Mouse (Mus musculus) intestine, embryonic 16.5 days (tissue): ENCODE measurements around the gene Mtif3. TPM values are rescaled to one million over a fixed set of nuclear protein-coding genes. Genes with fewer than 3 reads are reported as not detected.

Source experiments
- ATAC-seq: fragments of 200-750 bp; cut with Nextera tagmentation; 2 replicates; pipeline ENCODE4 v1.8.0; 2017; ENCODE audit warnings: moderate TSS enrichment, moderate library complexity
- H3K27ac ChIP-seq: fragments of 300-500 bp; sonication (generic); 2 replicates; pipeline ENCODE4 v1.5.1; 2014; ENCODE audit warnings: mild to moderate bottlenecking, low read length
- H3K27me3 ChIP-seq: fragments of 300-500 bp; sonication (generic); replicated peaks from 2 replicates; pipeline ENCODE4 v1.6.1; 2014; ENCODE audit warnings: low read length, control low read depth, mixed read lengths; ENCODE audit not compliant: control insufficient read depth, insufficient read depth
- H3K36me3 ChIP-seq: fragments of 300-500 bp; sonication (generic); 2 replicates; pipeline ENCODE4 v1.6.1; 2014; ENCODE audit warnings: low read length, control low read depth; ENCODE audit not compliant: control insufficient read depth, insufficient read depth
- H3K4me1 ChIP-seq: fragments of 300-500 bp; sonication (generic); 2 replicates; pipeline ENCODE4 v1.6.1; 2014; ENCODE audit warnings: low read length, control low read depth, mixed read lengths; ENCODE audit not compliant: control insufficient read depth, insufficient read depth
- H3K4me2 ChIP-seq: fragments of 300-500 bp; sonication (generic); 2 replicates; pipeline ENCODE4 v1.6.1; 2014; ENCODE audit warnings: low read depth, low read length, control low read depth
- H3K4me3 ChIP-seq: fragments of 300-500 bp; sonication (generic); 2 replicates; pipeline ENCODE4 v1.5.1; 2014; ENCODE audit warnings: mild to moderate bottlenecking, low read length
- H3K9ac ChIP-seq: fragments of 300-500 bp; sonication (generic); 2 replicates; pipeline ENCODE4 v1.6.1; 2014; ENCODE audit warnings: low read depth, low read length
- H3K9me3 ChIP-seq: fragments of 300-500 bp; sonication (generic); 2 replicates; pipeline ENCODE4 v1.6.1; 2016; ENCODE audit warnings: low read length, control low read depth; ENCODE audit not compliant: control insufficient read depth
- WGBS: fragments of 180-500 bp; shearing (Covaris S2); extraction: QIAGEN DNeasy Blood & Tissue Kit; methylation state at CpG from one replicate; pipeline ENCODE4 v1.1.7; 2014; 5-methylcytosine and 5-hydroxymethylcytosine counted together
- polyA plus RNA-seq: library from polyadenylated mRNA; unstranded; fragments of >200 nt; fragmentation: Nextera tagmentation; extraction: Ambion mirVana; gene quantifications from 2 replicates; pipeline ENCODE4 v1.2.1, GENCODE M21; 2015

Gene Mtif3
- polyA plus RNA-seq, 1 experiment from 2014 or later, result 31.1 TPM

- ATAC-seq, result no peak
- 84% methylated on average over 7 of the region's 7 CpGs for WGBS
Measured at GRCm38 (mm10) chr5:146913355-146913754, 50.2 kb downstream of the Mtif3 start.

GRCm38 (mm10) chr5:146912206-146912605, 51.4 kb downstream of the Mtif3 start:
- H3K27ac ChIP-seq, result 0 out of 2 replicates have a peak overlapping the region, but pooled peaks have one; percentile 7

More at GRCm38 (mm10) chr5:146913355-146913754, 50.2 kb downstream of the Mtif3 start:
- Histone ChIP-seq H3K27me3 (no peaks in the 10 kb centered on the region), H3K9me3 (no peaks in the 10 kb centered on the region), H3K4me3 (no peak overlapping the region), H3K4me2 (no peak overlapping the region), H3K36me3 (no peaks in the 10 kb centered on the region), H3K4me1 (0 out of 2 replicates have a peak, but pooled peaks cover 9% of the 10 kb centered on the region), H3K9ac (no peak overlapping the region), H3K27ac (no peak overlapping the region)

GRCm38 (mm10) chr5:146908629-146909028, 55.0 kb downstream of the Mtif3 start:
- Histone ChIP-seq H3K9me3 (no peaks in the 10 kb centered on the region), H3K9ac (no peak overlapping the region), H3K27ac (no peak overlapping the region), H3K4me3 (no peak overlapping the region), H3K27me3 (no peaks in the 10 kb centered on the region), H3K4me2 (no peak overlapping the region), H3K4me1 (peaks cover 9% of the 10 kb centered on the region; the same call in 1 of the 2 replicates), H3K36me3 (no peaks in the 10 kb centered on the region)
- WGBS, result 51% methylated on average over 11 of the region's 11 CpGs
- ATAC-seq, result no peak

More at GRCm38 (mm10) chr5:146912206-146912605, 51.4 kb downstream of the Mtif3 start:
- Histone ChIP-seq H3K9ac (no peak overlapping the region), H3K4me3 (no peak overlapping the region), H3K4me2 (no peak overlapping the region), H3K36me3 (no peaks in the 10 kb centered on the region), H3K27me3 (no peaks in the 10 kb centered on the region), H3K4me1 (peaks cover 14% of the 10 kb centered on the region; the same call in 1 of the 2 replicates), H3K9me3 (no peaks in the 10 kb centered on the region)
- 6% methylated on average over 9 of the region's 9 CpGs for WGBS
- peak; percentile 64; the same call in 1 of the 2 replicates for ATAC-seq

- WGBS, result 27% methylated on average over 5 of the region's 5 CpGs
- ATAC-seq, result no peak
Measured at GRCm38 (mm10) chr5:146907533-146907932, 56.1 kb downstream of the Mtif3 start.

GRCm38 (mm10) chr5:146905486-146906172, 58.0 kb downstream of the Mtif3 start:
- Histone ChIP-seq H3K27me3 (no peaks in the 10 kb centered on the region), H3K9me3 (no peaks in the 10 kb centered on the region), H3K4me1 (peaks cover 5% of the 10 kb centered on the region; the same call in 1 of the 2 replicates), H3K4me2 (no peak overlapping the region), H3K9ac (no peak overlapping the region), H3K36me3 (no peaks in the 10 kb centered on the region), H3K27ac (no peak overlapping the region), H3K4me3 (no peak overlapping the region)
- 24% methylated on average over 14 of the region's 14 CpGs for WGBS
- ATAC-seq, result peak; percentile 44

More at GRCm38 (mm10) chr5:146907533-146907932, 56.1 kb downstream of the Mtif3 start:
- Histone ChIP-seq H3K9ac (no peak overlapping the region), H3K4me3 (no peak overlapping the region), H3K27ac (no peak overlapping the region), H3K9me3 (no peaks in the 10 kb centered on the region), H3K36me3 (no peaks in the 10 kb centered on the region), H3K4me1 (peaks cover 9% of the 10 kb centered on the region; the same call in 1 of the 2 replicates), H3K4me2 (no peak overlapping the region), H3K27me3 (no peaks in the 10 kb centered on the region)

GRCm38 (mm10) chr5:146904404-146904803, 59.2 kb downstream of the Mtif3 start:
- 26% methylated on average over 8 of the region's 8 CpGs for WGBS
- peaks cover 5% of the 10 kb centered on the region; the same call in 1 of the 2 replicates for H3K4me1 ChIP-seq
- ATAC-seq, result peak; percentile 71

More at GRCm38 (mm10) chr5:146904404-146904803, 59.2 kb downstream of the Mtif3 start:
- H3K4me3 ChIP-seq, result no peak overlapping the region
- H3K4me2 ChIP-seq, result no peak overlapping the region
- no peak overlapping the region for H3K9ac ChIP-seq
- no peak overlapping the region for H3K27ac ChIP-seq
- H3K27me3 ChIP-seq, result no peaks in the 10 kb centered on the region
- H3K9me3 ChIP-seq, result no peaks in the 10 kb centered on the region
- no peaks in the 10 kb centered on the region for H3K36me3 ChIP-seq

Other genes with a start within 250 kb of the Mtif3 start
- 26.7 and 33.7 TPM in 2 replicates for gene Usp12, start 168.8 kb downstream of the Mtif3 start, polyA plus RNA-seq
- 455 and 503 TPM in 2 replicates for gene Rpl21, start 130.9 kb downstream of the Mtif3 start, polyA plus RNA-seq
- 26.5 and 28.3 TPM in 2 replicates for gene Rasl11a, start 118.7 kb downstream of the Mtif3 start, polyA plus RNA-seq
- 127 and 136 TPM in 2 replicates for gene Gtf3a, start 15.1 kb downstream of the Mtif3 start, polyA plus RNA-seq
- gene Lnx2, start 112.8 kb upstream of the Mtif3 start, polyA plus RNA-seq, result 15.2 and 16.6 TPM in 2 replicates
- 136 and 151 TPM in 2 replicates for gene Polr1d, start 113.2 kb upstream of the Mtif3 start, polyA plus RNA-seq
- not detected in 2 replicates for gene Gsx1, start 224.9 kb upstream of the Mtif3 start, polyA plus RNA-seq